Mouse (Mus musculus): ENCODE data around the gene Pa2g4. TPM values are rescaled to one million over a fixed set of nuclear protein-coding genes. Genes with fewer than 3 reads are reported as not detected.

Pa2g4 gene
- polyA plus RNA-seq (2015; fragmentation: Nextera tagmentation; extraction: Ambion mirVana) = 154 and 167 TPM in 2 replicates

DNA sequence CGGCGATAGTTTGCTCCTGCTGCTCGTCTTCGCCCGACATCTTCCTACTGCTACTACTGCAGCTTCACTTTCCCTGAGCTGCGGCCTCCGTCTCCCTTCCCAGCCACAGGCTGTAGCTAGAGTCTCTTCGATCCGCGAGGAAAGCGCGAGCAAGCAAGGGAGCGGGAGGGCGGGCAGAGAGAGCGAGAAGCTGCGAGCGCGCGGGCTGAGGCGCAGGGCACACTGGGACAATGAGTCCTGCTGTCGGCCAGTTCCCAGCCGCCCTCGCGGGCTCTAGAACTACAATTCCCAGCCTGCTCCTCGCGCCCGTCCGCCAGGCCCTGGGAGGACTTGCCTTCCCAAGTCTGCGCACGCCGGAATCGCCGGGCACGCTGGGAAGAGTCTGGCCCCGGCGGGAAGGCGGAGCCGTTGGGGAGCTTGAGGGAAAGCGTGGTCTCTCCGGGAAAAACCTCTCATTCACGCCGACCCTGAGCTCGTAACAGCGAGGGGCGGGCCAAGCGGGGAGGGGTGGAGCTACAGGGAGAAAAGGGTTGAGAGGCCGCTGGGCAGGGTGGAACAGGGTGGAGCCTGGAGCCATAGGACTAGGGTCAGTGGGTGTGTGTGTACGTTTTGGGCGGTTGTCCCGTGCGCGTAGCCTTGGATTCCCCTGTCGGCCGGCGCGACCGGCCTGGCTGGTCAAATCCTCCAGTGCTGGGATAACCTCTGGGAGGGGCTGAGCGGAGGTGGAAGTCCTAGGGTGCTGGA, at the start of gene Pa2g4:
Gene Pa2g4, minus strand, starts transcription at position 200 of the 744 bp plus-strand sequence.

GRCm38 (mm10) chr10:128589464-128590192, 23.8 kb upstream of the Pa2g4 start, which contains the start of gene Erbb3:
Gene Erbb3, minus strand, starts transcription at chr10:128589652.

GRCm38 (mm10) chr10:128548947-128549681, 16.7 kb downstream of the Pa2g4 start, which contains the start of gene Rpl41:
Gene Rpl41, minus strand, starts transcription at chr10:128549305.

GRCm38 (mm10) chr10:128547361-128548032, 18.3 kb downstream of the Pa2g4 start, which contains the start of gene Zc3h10:
Gene Zc3h10, minus strand, starts transcription at chr10:128547774.

GRCm38 (mm10) chr10:128525671-128526308, 40.0 kb downstream of the Pa2g4 start, which contains the start of gene Esyt1:
Gene Esyt1, minus strand, starts transcription at chr10:128525871.

Other genes starting within 250 kb of the Pa2g4 start
- gene Cnpy2, start 243.5 kb downstream of the Pa2g4 start, polyA plus RNA-seq (2015; fragmentation: Nextera tagmentation; extraction: Ambion mirVana) = 115 and 130 TPM in 2 replicates
- 101 and 112 TPM in 2 replicates for gene Cs, start 228.3 kb downstream of the Pa2g4 start, polyA plus RNA-seq (2015; fragmentation: Nextera tagmentation; extraction: Ambion mirVana)
- gene Coq10a, start 197.0 kb downstream of the Pa2g4 start, polyA plus RNA-seq (2015; fragmentation: Nextera tagmentation; extraction: Ambion mirVana) = 9.0 and 9.1 TPM in 2 replicates
- 6.4 and 6.5 TPM in 2 replicates for gene Ankrd52, start 188.9 kb downstream of the Pa2g4 start, polyA plus RNA-seq (2015; fragmentation: Nextera tagmentation; extraction: Ambion mirVana)
- 0.08 and 0.12 TPM in 2 replicates for gene Slc39a5, start 164.8 kb downstream of the Pa2g4 start, polyA plus RNA-seq (2015; fragmentation: Nextera tagmentation; extraction: Ambion mirVana)
- gene Nabp2, start 154.5 kb downstream of the Pa2g4 start, polyA plus RNA-seq (2015; fragmentation: Nextera tagmentation; extraction: Ambion mirVana) = 48.7 and 52.0 TPM in 2 replicates
- gene Rnf41, start 154.3 kb downstream of the Pa2g4 start, polyA plus RNA-seq (2015; fragmentation: Nextera tagmentation; extraction: Ambion mirVana) = 13.7 and 17.6 TPM in 2 replicates
- 22.0 and 26.1 TPM in 2 replicates for gene Smarcc2, start 106.7 kb downstream of the Pa2g4 start, polyA plus RNA-seq (2015; fragmentation: Nextera tagmentation; extraction: Ambion mirVana)
- 807 and 844 TPM in 2 replicates for gene Myl6, start 71.8 kb downstream of the Pa2g4 start, polyA plus RNA-seq (2015; fragmentation: Nextera tagmentation; extraction: Ambion mirVana)
- gene Myl6b, start 67.3 kb downstream of the Pa2g4 start, polyA plus RNA-seq (2015; fragmentation: Nextera tagmentation; extraction: Ambion mirVana) = 3.4 and 3.7 TPM in 2 replicates
- gene Esyt1, start 40.1 kb downstream of the Pa2g4 start, polyA plus RNA-seq (2015; fragmentation: Nextera tagmentation; extraction: Ambion mirVana) = 19.0 and 22.8 TPM in 2 replicates
- 6.2 and 7.0 TPM in 2 replicates for gene Zc3h10, start 18.2 kb downstream of the Pa2g4 start, polyA plus RNA-seq (2015; fragmentation: Nextera tagmentation; extraction: Ambion mirVana)
- gene Rpl41, start 16.7 kb downstream of the Pa2g4 start, polyA plus RNA-seq (2015; fragmentation: Nextera tagmentation; extraction: Ambion mirVana) = 3,867 and 4,026 TPM in 2 replicates
- 0.41 and 0.51 TPM in 2 replicates for gene Erbb3, start 23.7 kb upstream of the Pa2g4 start, polyA plus RNA-seq (2015; fragmentation: Nextera tagmentation; extraction: Ambion mirVana)
- 871 and 883 TPM in 2 replicates for gene Rps26, start 60.8 kb upstream of the Pa2g4 start, polyA plus RNA-seq (2015; fragmentation: Nextera tagmentation; extraction: Ambion mirVana)
- gene Ikzf4, start 80.0 kb upstream of the Pa2g4 start, polyA plus RNA-seq (2015; fragmentation: Nextera tagmentation; extraction: Ambion mirVana) = 0.34 and 0.95 TPM in 2 replicates
- 2.7 and 3.1 TPM in 2 replicates for gene Suox, start 108.1 kb upstream of the Pa2g4 start, polyA plus RNA-seq (2015; fragmentation: Nextera tagmentation; extraction: Ambion mirVana)
- gene Rab5b, start 130.3 kb upstream of the Pa2g4 start, polyA plus RNA-seq (2015; fragmentation: Nextera tagmentation; extraction: Ambion mirVana) = 28.3 and 31.8 TPM in 2 replicates
- gene Pmel, start 138.2 kb upstream of the Pa2g4 start, polyA plus RNA-seq (2015; fragmentation: Nextera tagmentation; extraction: Ambion mirVana) = 0.48 and 0.61 TPM in 2 replicates
- 69.6 and 73.1 TPM in 2 replicates for gene Cdk2, start 139.0 kb upstream of the Pa2g4 start, polyA plus RNA-seq (2015; fragmentation: Nextera tagmentation; extraction: Ambion mirVana)
- gene Dgka, start 178.9 kb upstream of the Pa2g4 start, polyA plus RNA-seq (2015; fragmentation: Nextera tagmentation; extraction: Ambion mirVana) = 3.3 and 5.3 TPM in 2 replicates
- gene Pym1, start 181.9 kb upstream of the Pa2g4 start, polyA plus RNA-seq (2015; fragmentation: Nextera tagmentation; extraction: Ambion mirVana) = 23.9 and 26.6 TPM in 2 replicates
- gene Mmp19, start 224.9 kb upstream of the Pa2g4 start, polyA plus RNA-seq (2015; fragmentation: Nextera tagmentation; extraction: Ambion mirVana) = 0.67 and 1.2 TPM in 2 replicates
- gene Dnajc14, start 238.1 kb upstream of the Pa2g4 start, polyA plus RNA-seq (2015; fragmentation: Nextera tagmentation; extraction: Ambion mirVana) = 21.1 and 26.6 TPM in 2 replicates
- 3.9 and 6.1 TPM in 2 replicates for gene Tmem198b, start 238.4 kb upstream of the Pa2g4 start, polyA plus RNA-seq (2015; fragmentation: Nextera tagmentation; extraction: Ambion mirVana)